Mouse (Mus musculus) intestine, embryonic 14.5 days (tissue): ENCODE data around the gene Phactr3. TPM values are rescaled to one million over a fixed set of nuclear protein-coding genes. Genes with fewer than 3 reads are reported as not detected.

ENCODE experiments used
- ATAC-seq: fragments of 200-750 bp; cut with Nextera tagmentation; replicated peaks from 2 replicates; pipeline ENCODE4 v1.8.0; 2017; ENCODE audit warnings: low read depth, moderate number of reproducible peaks, moderate TSS enrichment, moderate library complexity; ENCODE audit not compliant: low FRiP score, low TSS enrichment
- DNase-seq: peaks from one replicate; pipeline ENCODE4 v3.0.0-alpha.2; 2018; ENCODE audit warnings: low spot score
- H3K27ac ChIP-seq: fragments of 300-500 bp; sonication (generic); 2 replicates; pipeline ENCODE4 v1.5.1; 2014; ENCODE audit warnings: low read depth, mild to moderate bottlenecking, control low read depth
- H3K27me3 ChIP-seq: fragments of 300-500 bp; sonication (generic); replicated peaks from 2 replicates; pipeline ENCODE4 v1.6.1; 2014; ENCODE audit warnings: low read length, control low read depth; ENCODE audit not compliant: control insufficient read depth, insufficient read depth
- H3K36me3 ChIP-seq: fragments of 300-500 bp; sonication (generic); 2 replicates; pipeline ENCODE4 v1.6.1; 2014; ENCODE audit warnings: low read length, control low read depth; ENCODE audit not compliant: control insufficient read depth, insufficient read depth
- H3K4me1 ChIP-seq: fragments of 300-500 bp; sonication (generic); replicated peaks from 2 replicates; pipeline ENCODE4 v1.6.1; 2014; ENCODE audit warnings: low read length, control low read depth, mixed read lengths; ENCODE audit not compliant: control insufficient read depth, insufficient read depth
- H3K4me2 ChIP-seq: fragments of 300-500 bp; sonication (generic); 2 replicates; pipeline ENCODE4 v1.6.1; 2014; ENCODE audit warnings: low read length
- H3K4me3 ChIP-seq: fragments of 300-500 bp; sonication (generic); 2 replicates; pipeline ENCODE4 v1.5.1; 2014; ENCODE audit warnings: low read depth, low read length, control low read depth, mixed read lengths
- H3K9ac ChIP-seq: fragments of 300-500 bp; sonication (generic); 2 replicates; pipeline ENCODE4 v1.6.1; 2014; ENCODE audit warnings: mild to moderate bottlenecking, low read length
- H3K9me3 ChIP-seq: fragments of 300-500 bp; sonication (generic); 2 replicates; pipeline ENCODE4 v1.6.1; 2016; ENCODE audit warnings: low read length, control low read depth; ENCODE audit not compliant: control insufficient read depth
- WGBS: fragments of 180-500 bp; shearing (Covaris S2); extraction: QIAGEN DNeasy Blood & Tissue Kit; methylation state at CpG from one replicate; pipeline ENCODE4 v1.1.7; 2014; 5-methylcytosine and 5-hydroxymethylcytosine counted together
- polyA plus RNA-seq: library from polyadenylated mRNA; unstranded; fragments of >200 nt; fragmentation: Nextera tagmentation; extraction: Ambion mirVana; gene quantifications from 2 replicates; pipeline ENCODE4 v1.2.1, GENCODE M21; 2014

The Phactr3 gene
- polyA plus RNA-seq, 1 experiment from 2014 or later, result 2.3 TPM

- 61% methylated on average over 4 of the region's 4 CpGs for WGBS
These were observed 99.7 kb downstream of the Phactr3 start for GRCm38 (mm10) chr2:178218461-178218860.

GRCm38 (mm10) chr2:178219454-178220147 is 100.8 kb downstream of the Phactr3 start:
- H3K36me3 ChIP-seq, result no peaks in the 10 kb centered on the region
- H3K9ac ChIP-seq, result no peak overlapping the region
- 75% methylated on average over 5 of the region's 5 CpGs for WGBS
- H3K9me3 ChIP-seq, result no peaks in the 10 kb centered on the region
- H3K4me2 ChIP-seq, result no peak overlapping the region
- H3K27ac ChIP-seq, result no peak overlapping the region
- no peak for DNase-seq
- H3K27me3 ChIP-seq, result no peaks in the 10 kb centered on the region
- no peak overlapping the region for H3K4me3 ChIP-seq
- ATAC-seq, result no peak
- H3K4me1 ChIP-seq, result no peaks in the 10 kb centered on the region

More at GRCm38 (mm10) chr2:178218461-178218860, 99.7 kb downstream of the Phactr3 start:
- Histone ChIP-seq H3K27me3 (no peaks in the 10 kb centered on the region), H3K4me3 (no peak overlapping the region), H3K4me1 (no peaks in the 10 kb centered on the region), H3K27ac (no peak overlapping the region), H3K9ac (no peak overlapping the region), H3K36me3 (no peaks in the 10 kb centered on the region), H3K4me2 (no peak overlapping the region), H3K9me3 (no peaks in the 10 kb centered on the region)
- ATAC-seq (no peak), DNase-seq (no peak)

GRCm38 (mm10) chr2:178220148-178220717 is 101.5 kb downstream of the Phactr3 start:
- whole genome bisulfite sequencing, result 84% methylated on average over 3 of the region's 3 CpGs

GRCm38 (mm10) chr2:178221003-178221402 is 102.2 kb downstream of the Phactr3 start:
- DNase-seq, result no peak
- Histone ChIP-seq H3K4me1 (no peaks in the 10 kb centered on the region), H3K4me3 (no peak overlapping the region), H3K36me3 (no peaks in the 10 kb centered on the region), H3K4me2 (no peak overlapping the region), H3K9me3 (no peaks in the 10 kb centered on the region), H3K9ac (no peak overlapping the region), H3K27me3 (no peaks in the 10 kb centered on the region), H3K27ac (no peak overlapping the region)
- 94% methylated on average over 3 of the region's 3 CpGs for WGBS
- no peak; the same call in 1 of the 2 replicates for ATAC-seq

More at GRCm38 (mm10) chr2:178220148-178220717, 101.5 kb downstream of the Phactr3 start:
- H3K4me2 ChIP-seq, result no peak overlapping the region
- H3K9me3 ChIP-seq, result no peaks in the 10 kb centered on the region
- no peaks in the 10 kb centered on the region for H3K36me3 ChIP-seq
- H3K4me3 ChIP-seq, result no peak overlapping the region
- H3K27ac ChIP-seq, result no peak overlapping the region
- H3K27me3 ChIP-seq, result no peaks in the 10 kb centered on the region
- no peak for DNase-seq
- no peak for ATAC-seq
- H3K4me1 ChIP-seq, result no peaks in the 10 kb centered on the region
- no peak overlapping the region for H3K9ac ChIP-seq

- WGBS, result 79% methylated on average over 8 of the region's 8 CpGs
- Histone ChIP-seq H3K4me1 (no peaks in the 10 kb centered on the region), H3K36me3 (no peaks in the 10 kb centered on the region), H3K4me3 (no peak overlapping the region), H3K4me2 (no peak overlapping the region), H3K9ac (no peak overlapping the region), H3K27me3 (no peaks in the 10 kb centered on the region), H3K9me3 (0 out of 2 replicates have a peak, but pooled peaks cover 5% of the 10 kb centered on the region), H3K27ac (no peak overlapping the region)
- no peak for DNase-seq
- ATAC-seq, result no peak
These were observed 110.5 kb downstream of the Phactr3 start for GRCm38 (mm10) chr2:178229231-178229630.

DNA sequence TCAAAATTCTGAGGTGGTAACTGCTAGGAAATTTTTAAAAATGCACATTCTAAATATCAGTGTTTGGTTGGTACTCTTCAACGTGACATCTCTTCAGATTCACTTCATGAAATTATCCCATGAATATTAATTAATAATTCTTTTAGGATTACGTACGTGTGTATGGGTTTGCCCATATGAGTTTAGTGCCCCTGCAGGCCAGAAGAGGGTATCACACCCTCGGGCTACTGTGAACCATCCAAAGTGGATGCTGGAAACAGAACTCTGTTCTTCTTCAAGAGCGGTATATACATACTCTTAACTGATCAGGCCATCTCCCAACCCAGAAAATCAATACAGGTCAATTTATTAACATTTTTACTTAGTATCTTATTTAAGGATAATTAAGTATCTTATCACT is 114.7 kb downstream of the Phactr3 start:
- no peaks in the 10 kb centered on the region for H3K27me3 ChIP-seq
- DNase-seq (no peak), ATAC-seq (no peak)
- no peak overlapping the region for H3K4me3 ChIP-seq
- H3K36me3 ChIP-seq, result no peaks in the 10 kb centered on the region
- H3K9me3 ChIP-seq, result 0 out of 2 replicates have a peak, but pooled peaks cover 5% of the 10 kb centered on the region
- H3K4me2 ChIP-seq, result no peak overlapping the region
- no peaks in the 10 kb centered on the region for H3K4me1 ChIP-seq
- no peak overlapping the region for H3K27ac ChIP-seq
- WGBS, result 79% methylated on average over 5 of the region's 5 CpGs
- no peak overlapping the region for H3K9ac ChIP-seq

GRCm38 (mm10) chr2:178237056-178237455 is 118.3 kb downstream of the Phactr3 start:
- Histone ChIP-seq H3K9me3 (no peaks in the 10 kb centered on the region), H3K27ac (no peak overlapping the region), H3K4me3 (no peak overlapping the region), H3K4me1 (no peaks in the 10 kb centered on the region), H3K27me3 (no peaks in the 10 kb centered on the region), H3K4me2 (no peak overlapping the region), H3K9ac (no peak overlapping the region), H3K36me3 (no peaks in the 10 kb centered on the region)
- ATAC-seq, result no peak
- no peak for DNase-seq
- 85% methylated on average over 3 of the region's 3 CpGs for WGBS

DNA sequence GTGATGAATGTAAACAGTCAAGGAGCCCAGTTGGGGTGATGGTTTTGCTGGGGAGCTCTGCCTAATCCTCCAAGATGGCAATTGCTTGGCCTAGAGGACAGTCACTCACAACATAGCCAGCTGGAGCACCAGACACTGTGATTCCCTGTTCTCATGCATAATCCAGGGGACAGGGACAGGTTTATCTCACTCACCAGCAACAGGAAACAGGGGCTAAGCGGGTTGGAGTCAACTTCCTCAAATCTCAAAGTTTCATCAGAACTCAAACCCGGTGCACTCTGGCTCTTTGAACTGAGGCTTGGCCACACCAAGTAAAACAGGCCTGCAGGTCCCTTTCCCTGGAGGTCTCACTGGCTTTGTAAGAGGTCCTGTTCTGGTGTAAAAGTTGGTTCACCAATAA is 119.7 kb downstream of the Phactr3 start:
- no peak overlapping the region for H3K4me3 ChIP-seq
- no peak overlapping the region for H3K9ac ChIP-seq
- no peaks in the 10 kb centered on the region for H3K9me3 ChIP-seq
- H3K4me1 ChIP-seq, result no peaks in the 10 kb centered on the region
- H3K27ac ChIP-seq, result no peak overlapping the region
- ATAC-seq (no peak), DNase-seq (no peak)
- WGBS, result 71% methylated on average over 2 of the region's 2 CpGs
- H3K27me3 ChIP-seq, result no peaks in the 10 kb centered on the region
- no peak overlapping the region for H3K4me2 ChIP-seq
- no peaks in the 10 kb centered on the region for H3K36me3 ChIP-seq

DNA sequence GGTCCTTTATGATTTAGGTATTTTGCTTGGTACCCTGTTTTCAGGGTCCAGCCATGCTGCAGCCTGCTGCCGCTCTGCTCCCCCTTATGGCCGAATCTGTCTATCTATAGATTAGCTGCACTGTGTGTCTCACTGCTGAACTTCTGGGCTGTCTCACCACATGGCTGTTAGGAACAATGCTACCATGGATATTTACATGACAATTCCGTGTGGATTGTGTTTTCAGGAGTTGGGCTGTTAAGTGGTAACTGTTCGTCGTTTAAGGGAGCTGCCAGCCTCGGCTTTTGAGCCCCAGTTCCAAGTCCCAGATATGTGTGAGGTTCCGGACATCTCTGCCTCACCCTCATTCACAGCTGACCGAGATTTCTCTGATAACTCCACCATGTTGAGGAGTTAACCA is 122.1 kb downstream of the Phactr3 start:
- Histone ChIP-seq H3K9me3 (no peaks in the 10 kb centered on the region), H3K27me3 (no peaks in the 10 kb centered on the region), H3K9ac (no peak overlapping the region), H3K4me1 (no peaks in the 10 kb centered on the region), H3K4me3 (no peak overlapping the region), H3K4me2 (no peak overlapping the region), H3K36me3 (no peaks in the 10 kb centered on the region), H3K27ac (no peak overlapping the region)
- ATAC-seq (no peak), DNase-seq (no peak)
- WGBS, result 68% methylated on average over 8 of the region's 8 CpGs
